Mouse (Mus musculus): Measurements from ENCODE around the gene Dnajb14.

- TF ChIP-seq CTCF (IDR thresholded peaks at IDR 0.05; ENCODE audit: insufficient read depth, low read depth, low read length) = no peak
- no peak for TF ChIP-seq POLR2A (IDR thresholded peaks at IDR 0.05; ENCODE audit: insufficient read depth, low read depth, low read length)
These were observed 29.4 kb downstream of the Dnajb14 start for GRCm38 (mm10) chr3:137896867-137897266.

Measured in olfactory bulb, adult 2 months (tissue).